Mouse (Mus musculus) naive thymus-derived CD4-positive, alpha-beta T cell, adult 2 months (primary cell): ENCODE data around the gene Slc20a1.

Experiments
- DNase-seq: peaks from one replicate; pipeline ENCODE4 v3.0.0-alpha.2; 2011; ENCODE audit warnings: low read depth

Slc20a1 gene

GRCm38 (mm10) chr2:129253631-129253970 lies 55.0 kb downstream of the Slc20a1 start:
- no peak for DNase-seq

GRCm38 (mm10) chr2:129254076-129254475 lies 55.5 kb downstream of the Slc20a1 start:
- no peak for DNase-seq

GRCm38 (mm10) chr2:129256006-129256405 lies 57.4 kb downstream of the Slc20a1 start:
- no peak for DNase-seq

GRCm38 (mm10) chr2:129258056-129258455 lies 59.5 kb downstream of the Slc20a1 start:
- peak; percentile 20 for DNase-seq

GRCm38 (mm10) chr2:129258475-129259211 lies 60.1 kb downstream of the Slc20a1 start:
- peak; percentile 91 for DNase-seq

GRCm38 (mm10) chr2:129260646-129261045 lies 62.1 kb downstream of the Slc20a1 start:
- no peak for DNase-seq
